Mouse (Mus musculus) midbrain, embryonic 13.5 days (tissue): ENCODE results near the gene Nfatc4. TPM values are rescaled to one million over a fixed set of nuclear protein-coding genes. Genes with fewer than 3 reads are reported as not detected.

Experiments used
- ATAC-seq: fragments of 200-750 bp; cut with Nextera tagmentation; 2 replicates; pipeline ENCODE4 v1.8.0; 2017; ENCODE audit warnings: mild to moderate bottlenecking, moderate TSS enrichment, moderate library complexity
- H3K27ac ChIP-seq: fragments of 300-500 bp; sonication (generic); 2 replicates; pipeline ENCODE4 v1.5.1; 2015; ENCODE audit warnings: inconsistent platforms, mild to moderate bottlenecking, moderate library complexity
- H3K27me3 ChIP-seq: fragments of 300-500 bp; sonication (generic); 2 replicates; pipeline ENCODE4 v1.6.1; 2015; ENCODE audit warnings: mild to moderate bottlenecking, inconsistent platforms
- H3K36me3 ChIP-seq: fragments of 300-500 bp; sonication (generic); 2 replicates; pipeline ENCODE4 v1.6.1; 2015; ENCODE audit warnings: mild to moderate bottlenecking, inconsistent platforms
- H3K4me1 ChIP-seq: fragments of 300-500 bp; sonication (generic); replicated peaks from 2 replicates; pipeline ENCODE4 v1.6.1; 2015; ENCODE audit warnings: inconsistent platforms
- H3K4me2 ChIP-seq: fragments of 300-500 bp; sonication (generic); replicated peaks from 2 replicates; pipeline ENCODE4 v1.6.1; 2015; ENCODE audit warnings: moderate library complexity, mild to moderate bottlenecking, inconsistent platforms
- H3K4me3 ChIP-seq: fragments of 300-500 bp; sonication (generic); replicated peaks from 2 replicates; pipeline ENCODE4 v1.5.1; 2015; ENCODE audit warnings: mild to moderate bottlenecking, inconsistent platforms
- H3K9ac ChIP-seq: fragments of 300-500 bp; sonication (generic); replicated peaks from 2 replicates; pipeline ENCODE4 v1.6.1; 2015; ENCODE audit warnings: mild to moderate bottlenecking, inconsistent platforms
- H3K9me3 ChIP-seq: fragments of 300-500 bp; sonication (generic); 2 replicates; pipeline ENCODE4 v1.6.1; 2016; ENCODE audit warnings: mild to moderate bottlenecking, inconsistent platforms
- WGBS: fragments of 180-500 bp; shearing (Covaris S2); methylation state at CpG from one replicate; pipeline ENCODE4 v1.1.7; 2015; 5-methylcytosine and 5-hydroxymethylcytosine counted together
- polyA plus RNA-seq: library from polyadenylated mRNA; unstranded; fragments of >200 nt; fragmentation: Nextera tagmentation; extraction: Ambion mirVana; gene quantifications from 2 replicates; pipeline ENCODE4 v1.2.1, GENCODE M21; 2015

Gene Nfatc4
- polyA plus RNA-seq, 1 experiment from 2014 or later, result 8.8 TPM

DNA sequence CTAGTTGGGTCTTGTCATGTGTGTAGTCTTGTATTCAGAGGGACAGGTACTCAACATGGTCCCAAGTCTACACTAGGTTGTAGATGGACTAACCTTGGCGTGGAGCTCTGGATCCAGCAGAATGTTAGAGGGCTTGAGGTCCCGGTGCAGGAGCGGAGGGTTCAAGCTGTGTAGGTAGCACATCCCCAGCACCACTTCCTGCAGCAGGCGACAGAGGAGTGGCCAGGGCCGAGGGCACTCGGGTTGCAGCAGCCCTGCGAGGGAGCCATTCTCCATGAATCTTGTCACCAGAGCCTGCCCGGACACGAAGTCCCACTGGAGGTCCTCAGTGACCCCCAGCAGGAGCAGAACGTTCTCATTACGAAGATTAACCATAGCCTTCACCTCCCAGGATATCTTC, 35.2 kb upstream of the Nfatc4 start:
- WGBS, result 36% methylated on average over 11 of the region's 11 CpGs
- Histone ChIP-seq H3K27ac (no peak overlapping the region), H3K27me3 (peaks cover 84% of the 10 kb centered on the region), H3K4me1 (peaks cover 19% of the 10 kb centered on the region), H3K9ac (no peak overlapping the region), H3K9me3 (no peaks in the 10 kb centered on the region), H3K4me2 (no peak overlapping the region), H3K36me3 (no peaks in the 10 kb centered on the region), H3K4me3 (no peak overlapping the region)
- no peak for ATAC-seq

DNA sequence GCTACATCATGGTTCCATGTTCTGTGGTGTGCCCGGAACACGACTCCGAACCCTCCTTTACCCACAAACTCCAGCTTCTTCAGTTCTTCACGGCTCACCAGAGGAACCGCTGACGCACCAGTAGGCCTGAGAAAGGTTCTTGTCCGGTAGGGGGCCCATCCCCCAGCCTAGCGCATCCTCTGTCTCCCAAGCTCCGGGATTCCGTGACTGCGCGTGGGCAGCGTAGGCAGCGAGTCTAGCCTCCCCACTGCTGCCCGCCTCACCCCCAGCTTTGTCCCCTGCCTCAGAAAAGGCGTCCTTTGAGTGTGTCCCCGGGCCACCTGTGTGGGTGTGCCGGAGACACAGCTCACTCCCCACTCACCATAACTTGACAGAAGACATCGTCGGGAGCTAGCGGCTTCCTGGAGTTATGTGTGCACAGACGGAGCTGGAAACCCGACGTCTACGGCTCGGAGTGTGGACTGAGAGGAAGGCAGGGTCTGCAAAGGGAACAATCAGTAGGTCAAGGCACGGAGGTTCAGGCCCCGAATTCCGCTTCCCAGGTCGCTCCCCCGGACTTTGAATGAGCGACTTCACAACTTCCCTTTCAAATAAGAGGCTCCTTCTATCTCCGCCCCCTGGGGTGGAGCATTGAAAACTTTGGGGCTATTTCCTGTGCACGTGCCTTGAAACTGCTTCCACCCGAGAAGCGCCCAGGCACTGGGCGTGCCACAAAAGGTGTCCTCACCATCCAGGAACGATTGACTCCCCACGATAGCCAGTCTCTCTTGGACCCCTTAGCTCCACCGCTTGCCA, 34.5 kb upstream of the Nfatc4 start, which contains the start of gene Ripk3:
Ripk3 (minus strand) TSS at position 610 of the 795 bp plus-strand sequence.
- no peak for ATAC-seq
- H3K4me2 ChIP-seq, result peak within 1 kb of the TSS; percentile 39
- peak within 1 kb of the TSS; percentile 22 for H3K4me3 ChIP-seq
- 7% methylated on average over 40 of the region's 40 CpGs for WGBS
- H3K27ac ChIP-seq, result no peak within 1 kb of the TSS
- peaks cover 77% of the 10 kb centered on the region for H3K27me3 ChIP-seq
- H3K36me3 ChIP-seq, result no peaks in the 10 kb centered on the region
- peak within 1 kb of the TSS; percentile 33; the same call in 1 of the 2 replicates for H3K9ac ChIP-seq
- peaks cover 14% of the 10 kb centered on the region for H3K4me1 ChIP-seq
- H3K9me3 ChIP-seq, result no peaks in the 10 kb centered on the region

DNA sequence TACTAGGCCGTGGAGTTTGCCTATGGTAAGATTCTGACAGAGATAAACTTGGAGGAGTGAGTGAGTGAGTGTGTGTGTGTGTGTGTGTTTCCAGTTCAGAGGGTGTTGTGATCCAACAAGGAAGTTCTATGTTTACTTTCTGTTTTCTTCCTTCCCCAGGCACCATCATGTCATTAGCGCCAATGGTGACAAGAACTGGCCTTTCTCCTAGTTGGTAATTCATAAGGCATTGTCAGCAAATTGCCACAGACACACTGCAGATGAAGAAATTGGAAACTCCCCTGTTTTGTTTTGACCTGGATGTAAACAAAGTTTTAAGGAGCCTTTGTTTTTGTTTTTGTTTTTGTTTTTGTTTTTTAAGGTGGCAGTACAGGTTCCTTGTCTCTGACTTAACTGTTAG, 29.5 kb upstream of the Nfatc4 start:
- no peak overlapping the region for H3K4me3 ChIP-seq
- no peak overlapping the region for H3K27ac ChIP-seq
- H3K4me2 ChIP-seq, result no peak overlapping the region
- ATAC-seq, result no peak
- H3K27me3 ChIP-seq, result peaks cover 27% of the 10 kb centered on the region
- no peaks in the 10 kb centered on the region for H3K36me3 ChIP-seq
- 82% methylated on average over 2 of the region's 2 CpGs for whole genome bisulfite sequencing
- no peaks in the 10 kb centered on the region for H3K9me3 ChIP-seq
- 0 out of 2 replicates have a peak, but pooled peaks cover 3% of the 10 kb centered on the region for H3K4me1 ChIP-seq
- H3K9ac ChIP-seq, result no peak overlapping the region

- H3K9me3 ChIP-seq, result no peaks in the 10 kb centered on the region
- H3K27ac ChIP-seq, result no peak overlapping the region
- ATAC-seq, result no peak
- no peak overlapping the region for H3K4me2 ChIP-seq
- H3K36me3 ChIP-seq, result no peaks in the 10 kb centered on the region
- no peak overlapping the region for H3K4me3 ChIP-seq
- 67% methylated on average over 2 of the region's 2 CpGs for WGBS
- no peak overlapping the region for H3K9ac ChIP-seq
- H3K27me3 ChIP-seq, result peaks cover 22% of the 10 kb centered on the region
- no peaks in the 10 kb centered on the region for H3K4me1 ChIP-seq
Observed at GRCm38 (mm10) chr14:55793946-55794345, 29.0 kb upstream of the Nfatc4 start.

DNA sequence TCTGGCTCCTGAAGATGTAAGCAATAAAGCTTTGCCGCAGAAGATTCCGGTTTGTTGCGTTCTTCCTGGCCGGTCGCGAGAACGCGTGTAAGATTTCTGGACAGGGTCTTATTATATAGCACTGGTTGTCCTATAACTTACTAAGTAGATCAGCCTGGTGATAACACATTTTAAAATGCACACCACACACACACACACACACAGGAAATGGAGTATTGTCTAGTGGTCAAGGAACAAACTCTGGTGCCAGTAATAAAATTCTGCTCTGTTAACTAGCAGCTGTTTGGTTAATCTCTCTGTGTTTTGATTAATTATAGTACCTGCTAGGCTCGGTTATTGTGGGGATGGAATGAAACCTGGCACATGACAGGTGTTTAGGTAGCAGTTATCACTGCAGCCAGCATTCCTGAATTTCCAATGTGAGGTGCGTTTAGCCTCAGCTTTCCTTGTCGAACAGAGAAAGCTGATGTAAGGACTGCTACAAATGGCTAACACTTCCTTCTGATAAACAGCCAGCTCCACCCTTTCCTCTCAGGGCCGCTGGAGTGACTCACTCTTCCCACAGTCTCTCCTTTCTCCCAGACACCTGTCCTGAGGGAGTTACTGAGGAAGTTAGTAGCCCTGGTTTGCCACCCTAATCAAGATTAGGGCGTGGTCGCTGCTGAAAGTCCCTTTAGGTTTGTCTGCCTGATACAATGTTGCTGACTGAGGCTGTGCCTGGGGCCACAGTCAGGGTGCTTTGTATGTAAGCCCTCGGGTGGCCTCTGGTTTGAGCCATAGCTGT, 27.4 kb upstream of the Nfatc4 start:
- Histone ChIP-seq H3K4me1 (no peaks in the 10 kb centered on the region), H3K9ac (no peak overlapping the region), H3K27me3 (peaks cover 5% of the 10 kb centered on the region; the same call in 1 of the 2 replicates), H3K4me2 (no peak overlapping the region), H3K27ac (no peak overlapping the region), H3K36me3 (no peaks in the 10 kb centered on the region), H3K9me3 (no peaks in the 10 kb centered on the region), H3K4me3 (no peak overlapping the region)
- no peak for ATAC-seq
- 87% methylated on average over 15 of the region's 15 CpGs for WGBS

DNA sequence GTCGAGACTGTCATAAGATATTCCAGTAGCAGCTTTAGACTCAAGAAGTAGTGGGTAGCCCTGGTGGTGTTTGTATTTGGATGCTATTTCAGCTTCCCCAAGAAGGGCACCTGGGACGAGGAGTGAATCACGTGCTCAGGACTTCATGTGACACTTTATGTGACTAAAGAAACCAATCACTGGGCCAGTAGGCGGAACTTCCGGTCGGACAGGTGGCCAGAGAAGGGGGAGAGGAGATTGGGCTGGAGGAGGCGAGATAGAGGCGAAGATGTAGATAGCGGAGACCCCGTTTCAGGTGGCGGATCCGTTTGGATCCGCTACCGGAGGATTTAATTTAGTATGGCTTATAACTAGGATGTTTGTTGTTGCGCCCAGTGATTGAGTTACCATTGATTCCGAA, 8.1 kb upstream of the Nfatc4 start:
- peak overlapping the region; percentile 51 for H3K4me3 ChIP-seq
- 26% methylated on average over 16 of the region's 16 CpGs for WGBS
- peaks cover 8% of the 10 kb centered on the region for H3K4me1 ChIP-seq
- peak overlapping the region; percentile 69 for H3K4me2 ChIP-seq
- ATAC-seq, result peak; percentile 83
- peak overlapping the region; percentile 45; the same call in 1 of the 2 replicates for H3K27ac ChIP-seq
- H3K27me3 ChIP-seq, result no peaks in the 10 kb centered on the region
- peak overlapping the region; percentile 60 for H3K9ac ChIP-seq
- no peaks in the 10 kb centered on the region for H3K36me3 ChIP-seq
- H3K9me3 ChIP-seq, result no peaks in the 10 kb centered on the region

GRCm38 (mm10) chr14:55815310-55815751, 7.6 kb upstream of the Nfatc4 start:
- Histone ChIP-seq H3K27me3 (no peaks in the 10 kb centered on the region), H3K4me2 (peak overlapping the region; percentile 69), H3K4me3 (peak overlapping the region; percentile 51), H3K27ac (peak overlapping the region; percentile 45; the same call in 1 of the 2 replicates), H3K9me3 (no peaks in the 10 kb centered on the region), H3K36me3 (no peaks in the 10 kb centered on the region), H3K9ac (peak overlapping the region; percentile 60), H3K4me1 (peaks cover 8% of the 10 kb centered on the region)
- 15% methylated on average over 17 of the region's 17 CpGs for WGBS
- peak; percentile 81 for ATAC-seq

GRCm38 (mm10) chr14:55819845-55820405, 3.0 kb upstream of the Nfatc4 start:
- Histone ChIP-seq H3K4me2 (no peak overlapping the region), H3K9me3 (no peaks in the 10 kb centered on the region), H3K9ac (no peak overlapping the region), H3K36me3 (no peaks in the 10 kb centered on the region), H3K27ac (no peak overlapping the region), H3K4me3 (no peak overlapping the region), H3K27me3 (peaks cover 3% of the 10 kb centered on the region; the same call in 1 of the 2 replicates), H3K4me1 (peaks cover 31% of the 10 kb centered on the region)
- no peak for ATAC-seq
- 77% methylated on average over 7 of the region's 7 CpGs for WGBS

DNA sequence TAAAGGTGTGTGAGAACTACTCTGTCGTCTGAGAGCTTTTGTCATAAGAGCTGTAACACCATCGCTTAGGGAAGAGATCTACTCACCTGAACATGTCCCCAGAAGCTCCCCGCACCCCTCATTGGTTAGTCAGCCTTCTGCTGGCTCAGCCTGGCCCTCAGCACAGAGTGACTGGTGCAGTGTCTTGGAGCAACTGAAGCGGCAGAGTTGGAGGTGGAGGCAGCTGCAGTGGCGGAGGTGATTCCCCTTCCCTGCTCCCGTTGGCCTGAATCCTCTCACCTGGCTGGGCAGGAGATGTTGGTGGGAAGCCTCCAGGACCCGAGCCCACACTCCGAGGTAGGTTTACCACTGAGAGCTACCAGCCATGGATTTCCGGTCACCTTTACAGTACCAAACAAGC, 2.4 kb upstream of the Nfatc4 start:
- WGBS, result 86% methylated on average over 9 of the region's 9 CpGs
- no peak overlapping the region for H3K27ac ChIP-seq

DNA sequence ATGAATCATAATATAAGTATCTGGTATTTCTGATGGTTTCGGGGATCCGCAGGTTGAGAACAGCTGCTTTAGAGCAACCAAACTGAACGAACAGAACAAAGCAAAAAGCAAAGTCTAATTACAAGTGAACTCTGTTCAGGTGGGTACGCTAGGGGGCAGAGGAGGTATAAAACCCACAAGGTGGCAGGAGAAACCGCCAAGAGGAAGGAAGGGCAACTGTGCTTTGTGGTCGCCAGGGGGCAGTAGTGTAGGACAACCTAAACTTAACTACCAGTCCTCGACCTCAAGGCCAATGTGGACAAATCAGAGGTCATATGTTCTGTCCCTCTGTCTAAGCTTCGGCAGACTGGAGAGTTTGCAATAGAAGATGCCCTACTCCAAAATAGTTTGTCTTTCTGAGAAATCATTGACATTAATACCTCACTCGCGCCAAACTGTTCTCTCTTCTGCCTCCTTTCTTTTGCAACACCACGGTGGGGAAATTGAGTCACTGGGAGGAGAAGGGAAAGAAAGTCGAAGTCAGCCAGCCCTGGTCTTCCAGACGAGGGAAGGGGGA, 431 bp upstream of the Nfatc4 start:
- Histone ChIP-seq H3K27me3 (peaks cover 24% of the 10 kb centered on the region), H3K4me1 (peaks cover 45% of the 10 kb centered on the region), H3K36me3 (no peaks in the 10 kb centered on the region), H3K4me2 (peak overlapping the region; percentile 87), H3K4me3 (peak overlapping the region; percentile 65), H3K9me3 (no peaks in the 10 kb centered on the region), H3K27ac (peak overlapping the region; percentile 88), H3K9ac (peak overlapping the region; percentile 74)
- no peak for ATAC-seq
- 7% methylated on average over 13 of the region's 13 CpGs for WGBS

More for the DNA sequence above, 2.4 kb upstream of the Nfatc4 start:
- peaks cover 34% of the 10 kb centered on the region for H3K4me1 ChIP-seq
- H3K4me2 ChIP-seq, result no peak overlapping the region
- H3K27me3 ChIP-seq, result peaks cover 5% of the 10 kb centered on the region
- ATAC-seq, result no peak
- H3K4me3 ChIP-seq, result no peak overlapping the region
- no peaks in the 10 kb centered on the region for H3K9me3 ChIP-seq
- no peaks in the 10 kb centered on the region for H3K36me3 ChIP-seq
- H3K9ac ChIP-seq, result no peak overlapping the region

DNA sequence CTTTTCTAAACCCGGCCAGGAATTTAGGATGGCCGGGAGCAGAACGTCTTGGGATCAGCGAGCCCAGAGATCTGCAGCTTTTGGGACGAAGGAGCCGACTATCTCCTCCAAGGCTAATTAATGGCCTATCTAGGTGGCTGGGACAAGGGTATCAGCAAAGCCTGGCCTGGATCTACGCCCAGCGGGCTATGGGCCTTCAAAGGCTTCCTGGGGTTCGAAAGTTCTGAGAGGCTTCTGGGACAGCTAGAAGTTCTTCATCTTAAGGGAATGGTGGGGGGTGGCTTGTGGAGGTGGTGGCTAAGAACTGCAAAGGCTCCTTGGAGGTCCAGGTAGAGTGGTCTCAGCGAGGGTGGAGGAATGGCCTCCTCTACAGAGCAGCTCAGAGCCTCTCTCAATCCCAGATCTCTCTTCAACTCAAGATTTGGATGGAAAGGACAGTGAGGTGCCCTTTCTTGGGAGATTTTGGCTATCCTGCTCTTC, 1.1 kb downstream of the Nfatc4 start:
- 1% methylated on average over 10 of the region's 10 CpGs for WGBS
- peak overlapping the region; percentile 88 for H3K27ac ChIP-seq
- no peaks in the 10 kb centered on the region for H3K36me3 ChIP-seq
- peak overlapping the region; percentile 65 for H3K4me3 ChIP-seq
- peak overlapping the region; percentile 87 for H3K4me2 ChIP-seq
- ATAC-seq, result 0 out of 2 replicates have a peak, but pooled peaks have one; percentile 7
- peak overlapping the region; percentile 74 for H3K9ac ChIP-seq
- H3K9me3 ChIP-seq, result no peaks in the 10 kb centered on the region
- peaks cover 25% of the 10 kb centered on the region for H3K27me3 ChIP-seq
- peaks cover 45% of the 10 kb centered on the region for H3K4me1 ChIP-seq
